Mouse (Mus musculus) naive thymus-derived CD4-positive, alpha-beta T cell, adult 2 months (primary cell): ENCODE measurements around the gene Dcaf1.

Experiments used
- DNase-seq: peaks from one replicate; pipeline ENCODE4 v3.0.0-alpha.2; 2011; ENCODE audit warnings: low read depth

Gene Dcaf1

DNA sequence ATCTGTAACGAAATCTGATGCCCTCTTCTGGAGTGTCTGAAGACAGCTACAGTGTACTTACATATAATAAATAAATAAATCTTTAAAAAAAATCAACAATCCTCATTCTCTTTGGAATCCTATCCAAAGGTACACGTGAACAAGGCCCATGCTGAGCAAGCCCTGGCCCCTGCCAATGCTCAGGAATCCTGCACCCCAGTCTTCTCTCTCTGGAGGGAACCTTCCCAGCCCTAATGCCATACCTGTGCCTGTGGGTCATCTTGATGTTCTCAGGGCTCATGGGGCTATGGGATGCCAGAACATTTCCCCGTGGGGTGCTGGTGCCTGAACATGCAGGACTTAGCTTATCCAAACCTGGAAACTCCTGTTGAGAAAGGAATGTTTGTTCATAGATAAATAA, 86.5 kb downstream of the Dcaf1 start:
- DNase-seq = no peak

DNA sequence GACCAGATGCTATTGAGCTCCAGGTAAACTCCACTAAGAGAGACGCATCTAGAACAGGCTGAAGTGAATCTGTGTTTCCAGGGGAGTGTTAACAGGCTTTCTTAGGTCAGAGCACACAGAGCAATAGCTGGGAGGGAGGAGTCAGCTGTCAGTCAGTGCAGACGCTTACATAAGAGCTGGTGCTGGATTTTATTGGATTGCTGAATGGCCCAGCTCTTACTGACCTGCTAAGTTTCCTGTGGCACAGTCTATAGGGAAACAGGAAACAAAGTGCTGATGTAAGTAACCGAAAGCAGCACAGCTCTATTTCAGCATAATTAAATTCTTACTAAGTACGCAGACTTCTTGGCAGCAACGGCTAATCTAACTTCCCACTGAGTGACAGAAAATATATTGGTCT, 87.0 kb downstream of the Dcaf1 start:
- no peak for DNase-seq

DNA sequence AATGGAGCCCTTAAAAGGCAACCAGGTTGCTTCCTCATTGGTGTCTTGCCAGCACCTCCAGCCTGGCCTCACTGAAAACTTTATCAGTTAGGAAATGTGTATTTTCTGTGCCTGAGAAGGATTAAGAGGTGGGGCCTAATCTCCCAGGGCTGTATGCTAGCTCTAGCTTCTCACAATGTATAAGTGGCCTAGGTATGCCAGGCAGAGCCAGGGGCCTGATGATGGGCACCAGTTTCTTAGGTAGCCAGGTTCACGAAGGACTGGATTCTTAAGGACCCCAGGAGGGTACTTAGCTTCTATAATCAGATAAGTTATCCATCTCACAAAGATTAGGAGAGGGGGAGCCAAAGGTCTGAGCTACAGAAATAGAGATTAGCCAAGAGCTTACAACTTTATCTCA, 90.0 kb downstream of the Dcaf1 start:
- no peak for DNase-seq

DNA sequence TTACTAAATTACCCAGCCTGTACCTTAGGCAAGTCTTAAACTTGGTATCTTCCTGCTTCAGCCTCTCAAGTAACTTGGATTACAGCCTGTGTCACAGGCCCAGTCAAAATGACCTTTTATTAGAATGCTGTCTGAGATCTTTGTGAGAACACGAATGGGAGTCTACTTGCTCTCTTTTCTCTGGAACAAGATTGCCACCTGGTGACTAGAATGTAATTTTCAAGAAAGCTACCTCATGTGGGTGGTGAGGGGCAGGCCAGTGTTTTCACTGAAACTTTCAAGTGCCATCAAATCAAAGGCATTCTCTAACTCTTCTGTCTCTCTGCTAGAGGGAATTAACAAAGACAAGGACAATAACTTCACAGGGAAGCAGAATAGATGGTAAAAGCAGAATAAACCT, 92.1 kb downstream of the Dcaf1 start:
- peak; percentile 33 for DNase-seq

DNA sequence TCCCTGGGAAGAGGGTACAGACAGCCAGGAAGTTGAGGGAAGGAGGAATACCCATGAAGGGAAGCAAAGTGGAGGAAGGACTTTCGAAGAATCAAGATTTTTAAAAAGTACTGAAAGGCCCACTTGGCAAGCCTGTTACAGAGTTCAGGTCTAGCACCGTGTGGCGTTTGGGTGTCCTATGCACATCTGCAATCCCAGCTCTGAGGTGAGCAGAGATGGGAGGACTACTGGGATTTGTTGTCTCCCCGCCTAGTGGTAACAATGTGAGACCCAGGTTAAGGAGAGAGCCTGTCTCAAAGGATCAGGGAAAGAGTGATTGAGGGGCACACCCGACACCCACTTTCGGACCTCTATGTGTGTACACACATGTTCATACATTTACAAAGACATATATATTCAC, 93.2 kb downstream of the Dcaf1 start:
- DNase-seq = no peak
